Mouse (Mus musculus): ENCODE measurements around the gene Kcnh3.
A peak's percentile ranks its signal among the peaks of the same experiment; 100 is the strongest.

- TF ChIP-seq CTCF (conservative IDR thresholded peaks at IDR 0.05; ENCODE audit: low read length), result peak; percentile 78
- TF ChIP-seq POU5F1 (IDR thresholded peaks at IDR 0.05; ENCODE audit: borderline replicate concordance, low read length), result no peak
- no peak for TF ChIP-seq NANOG (IDR thresholded peaks at IDR 0.05; ENCODE audit: borderline replicate concordance, low read length)
Observed at GRCm38 (mm10) chr15:99265679-99266078, 41.0 kb downstream of the Kcnh3 start.

Data from E14TG2a.4 (cell line).